Mouse (Mus musculus): ENCODE measurements around the gene Ppip5k2. TPM values are rescaled to one million over a fixed set of nuclear protein-coding genes. Genes with fewer than 3 reads are reported as not detected.

Gene Ppip5k2
- polyA plus RNA-seq, 1 experiment from 2014 or later: 11.1 TPM

- H3K4me2 ChIP-seq (replicated peaks; ENCODE audit: low read depth): no peak overlapping the region
- no peak overlapping the region for H3K4me3 ChIP-seq (ENCODE audit: low read depth, low read length)
- no peak for ATAC-seq (ENCODE audit: low FRiP score, low TSS enrichment)
Observed at GRCm38 (mm10) chr1:97659405-97659804, 110.8 kb downstream of the Ppip5k2 start.

DNA sequence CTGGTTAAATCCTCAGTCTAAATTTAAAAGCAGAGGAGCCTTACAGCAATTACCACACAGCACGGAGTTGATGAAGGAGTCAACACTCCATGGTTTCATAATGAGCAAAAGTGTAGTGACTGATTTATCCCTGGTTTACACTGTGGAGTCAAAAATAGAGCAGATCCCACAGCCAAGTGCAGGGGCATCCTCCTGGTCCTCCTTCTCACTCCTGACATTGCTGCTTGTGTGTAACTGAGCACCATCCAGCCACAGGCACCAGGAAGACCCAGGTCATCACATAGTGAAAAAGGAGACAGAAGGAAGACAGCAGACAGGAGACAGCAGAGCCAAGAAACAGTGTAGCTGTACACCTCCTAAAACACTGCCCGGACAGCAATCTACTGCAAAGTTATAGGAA, 112.4 kb downstream of the Ppip5k2 start:
- Histone ChIP-seq H3K4me2 (replicated peaks; ENCODE audit: low read depth) (no peak overlapping the region), H3K36me3 (ENCODE audit: control insufficient read depth, insufficient read depth, low read length) (no peaks in the 10 kb centered on the region), H3K4me3 (ENCODE audit: low read depth, low read length) (no peak overlapping the region), H3K4me1 (replicated peaks; ENCODE audit: control insufficient read depth, insufficient read depth) (0 out of 2 replicates have a peak, but pooled peaks cover 2% of the 10 kb centered on the region), H3K9ac (ENCODE audit: low read length) (no peak overlapping the region), H3K9me3 (ENCODE audit: control insufficient read depth, low read length) (no peaks in the 10 kb centered on the region), H3K27ac (replicated peaks) (no peak overlapping the region), H3K27me3 (ENCODE audit: control insufficient read depth, insufficient read depth, low read length) (no peaks in the 10 kb centered on the region)
- DNase-seq (ENCODE audit: low spot score) (no peak), ATAC-seq (ENCODE audit: low FRiP score, low TSS enrichment) (no peak)
- TF ChIP-seq EP300 (optimal IDR thresholded peaks at IDR 0.05) (no peak), CTCF (IDR thresholded peaks at IDR 0.05; ENCODE audit: low read depth) (no peak)
- 74% methylated on average over 2 of the region's 2 CpGs for WGBS

More at GRCm38 (mm10) chr1:97659405-97659804, 110.8 kb downstream of the Ppip5k2 start:
- TF ChIP-seq EP300 (optimal IDR thresholded peaks at IDR 0.05) (no peak), CTCF (IDR thresholded peaks at IDR 0.05; ENCODE audit: low read depth) (no peak)
- Histone ChIP-seq H3K9me3 (ENCODE audit: control insufficient read depth, low read length) (no peaks in the 10 kb centered on the region), H3K27ac (replicated peaks) (no peak overlapping the region), H3K27me3 (ENCODE audit: control insufficient read depth, insufficient read depth, low read length) (no peaks in the 10 kb centered on the region), H3K36me3 (ENCODE audit: control insufficient read depth, insufficient read depth, low read length) (no peaks in the 10 kb centered on the region), H3K4me1 (replicated peaks; ENCODE audit: control insufficient read depth, insufficient read depth) (0 out of 2 replicates have a peak, but pooled peaks cover 2% of the 10 kb centered on the region), H3K9ac (ENCODE audit: low read length) (no peak overlapping the region)
- WGBS: 69% methylated on average over 7 of the region's 7 CpGs
- no peak for DNase-seq (ENCODE audit: low spot score)

DNA sequence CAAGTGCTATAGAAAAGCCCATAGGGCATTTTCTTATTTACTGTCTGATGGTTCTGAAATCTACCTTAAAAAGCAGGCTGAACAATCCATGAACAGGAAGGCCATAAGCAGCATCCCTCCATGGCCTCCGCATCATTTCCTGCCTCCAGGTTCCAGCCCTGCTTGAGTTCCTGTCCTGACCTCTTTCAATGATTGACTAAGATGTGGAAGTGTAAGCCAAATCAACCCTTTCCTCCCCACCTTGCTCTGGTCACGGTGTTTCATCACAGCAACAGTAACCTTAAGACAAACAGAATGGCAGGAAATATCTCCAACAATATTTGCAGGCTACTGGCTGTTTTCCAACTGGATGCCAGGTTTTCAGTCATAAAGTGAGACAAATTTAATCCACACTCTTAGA, 113.0 kb downstream of the Ppip5k2 start:
- Histone ChIP-seq H3K4me3 (ENCODE audit: low read depth, low read length) (no peak overlapping the region), H3K27ac (replicated peaks) (no peak overlapping the region), H3K36me3 (ENCODE audit: control insufficient read depth, insufficient read depth, low read length) (no peaks in the 10 kb centered on the region), H3K4me1 (replicated peaks; ENCODE audit: control insufficient read depth, insufficient read depth) (0 out of 2 replicates have a peak, but pooled peaks cover 2% of the 10 kb centered on the region), H3K4me2 (replicated peaks; ENCODE audit: low read depth) (no peak overlapping the region), H3K9ac (ENCODE audit: low read length) (no peak overlapping the region), H3K9me3 (ENCODE audit: control insufficient read depth, low read length) (no peaks in the 10 kb centered on the region), H3K27me3 (ENCODE audit: control insufficient read depth, insufficient read depth, low read length) (no peaks in the 10 kb centered on the region)
- ATAC-seq (ENCODE audit: low FRiP score, low TSS enrichment) (no peak), DNase-seq (ENCODE audit: low spot score) (no peak)
- WGBS: 45% methylated on average over 2 of the region's 2 CpGs
- TF ChIP-seq CTCF (IDR thresholded peaks at IDR 0.05; ENCODE audit: low read depth): no peak
- no peak for TF ChIP-seq EP300 (optimal IDR thresholded peaks at IDR 0.05)

Other genes starting within 250 kb of the Ppip5k2 start
- gene D1Ertd622e, start 108.3 kb downstream of the Ppip5k2 start, polyA plus RNA-seq (2015; fragmentation: Nextera tagmentation; extraction: Ambion mirVana): 15.7 and 16.2 TPM in 2 replicates
- 10.4 and 10.8 TPM in 2 replicates for gene Gin1, start 239 bp downstream of the Ppip5k2 start, polyA plus RNA-seq (2015; fragmentation: Nextera tagmentation; extraction: Ambion mirVana)